Mouse (Mus musculus): ENCODE measurements around the gene Mbnl1. TPM values are rescaled to one million over a fixed set of nuclear protein-coding genes. Genes with fewer than 3 reads are reported as not detected.

Mbnl1 gene
- polyA plus RNA-seq, 1 experiment, result 39.7 TPM

- peak; percentile 42 to 87 for DNase-seq (ENCODE audit: extremely low spot score in 1 of 2, low spot score in 1 of 2)
These were observed 129.1 kb downstream of the Mbnl1 start for GRCm38 (mm10) chr3:60601686-60602085.

DNA sequence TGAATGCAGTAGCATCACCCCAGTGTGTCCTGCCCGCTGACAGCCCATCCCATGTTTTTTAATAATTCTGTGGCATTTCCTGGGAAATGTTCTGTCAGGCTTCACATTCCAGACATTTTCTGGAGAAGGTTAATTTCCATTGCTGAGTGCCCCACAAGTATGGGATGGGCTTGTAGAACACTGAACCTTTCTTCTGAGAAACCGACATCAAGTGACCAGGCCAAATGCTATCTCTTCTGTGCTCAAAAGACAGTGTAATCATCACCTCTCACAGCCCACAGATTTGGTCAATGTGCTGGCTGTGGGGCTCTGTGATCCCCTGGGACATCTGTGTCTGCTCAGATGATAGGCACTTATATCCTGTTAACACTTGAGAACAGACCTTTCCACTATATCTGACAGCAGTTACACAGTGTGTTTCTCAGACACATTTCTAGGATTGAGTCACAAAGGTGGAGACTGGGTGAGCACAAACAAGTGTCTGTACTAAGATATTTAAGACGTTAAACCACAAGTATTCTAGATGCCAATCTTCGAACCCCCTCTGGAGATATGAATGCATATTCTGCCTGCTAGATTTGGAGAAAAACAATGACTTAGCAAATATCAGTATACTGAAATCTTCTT, 130.4 kb downstream of the Mbnl1 start:
- no peak for DNase-seq (ENCODE audit: extremely low spot score in 1 of 2, low spot score in 1 of 2)

DNA sequence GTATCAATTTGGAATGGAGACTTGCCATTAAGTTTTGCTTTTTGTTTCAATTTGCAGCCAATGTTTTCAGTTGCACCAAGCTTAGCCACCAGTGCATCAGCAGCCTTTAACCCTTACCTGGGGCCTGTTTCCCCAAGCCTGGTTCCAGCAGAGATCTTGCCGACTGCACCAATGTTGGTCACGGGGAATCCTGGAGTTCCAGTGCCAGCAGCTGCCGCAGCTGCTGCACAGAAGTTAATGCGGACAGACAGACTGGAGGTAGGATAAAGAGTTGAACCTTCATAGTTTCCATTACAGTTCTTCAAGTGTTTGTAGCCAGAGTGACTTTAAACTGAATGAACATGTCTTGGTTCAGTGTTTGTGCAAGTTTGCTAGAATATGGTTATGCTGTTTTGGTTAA, 131.0 kb downstream of the Mbnl1 start:
- no peak for DNase-seq (ENCODE audit: extremely low spot score in 1 of 2, low spot score in 1 of 2)

DNA sequence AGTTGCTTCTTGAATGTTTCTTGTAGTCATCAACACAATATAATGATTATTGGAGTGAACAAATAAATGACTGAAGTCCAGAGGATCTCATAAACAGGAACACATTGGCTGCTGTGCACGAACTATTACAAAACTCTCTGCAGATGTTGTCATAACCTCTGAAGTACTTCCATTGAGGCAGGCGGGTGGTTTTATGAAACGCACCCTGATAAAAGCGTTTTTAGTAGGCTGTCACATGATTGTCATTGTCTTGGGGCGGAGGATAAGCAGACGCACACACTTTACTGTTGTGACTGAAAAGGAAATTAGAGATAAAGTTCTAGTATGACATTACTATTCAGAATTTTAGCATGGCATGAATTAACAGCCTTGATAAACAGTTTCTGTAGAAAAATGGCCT, 131.6 kb downstream of the Mbnl1 start:
- no peak for DNase-seq (ENCODE audit: extremely low spot score in 1 of 2, low spot score in 1 of 2)

DNA sequence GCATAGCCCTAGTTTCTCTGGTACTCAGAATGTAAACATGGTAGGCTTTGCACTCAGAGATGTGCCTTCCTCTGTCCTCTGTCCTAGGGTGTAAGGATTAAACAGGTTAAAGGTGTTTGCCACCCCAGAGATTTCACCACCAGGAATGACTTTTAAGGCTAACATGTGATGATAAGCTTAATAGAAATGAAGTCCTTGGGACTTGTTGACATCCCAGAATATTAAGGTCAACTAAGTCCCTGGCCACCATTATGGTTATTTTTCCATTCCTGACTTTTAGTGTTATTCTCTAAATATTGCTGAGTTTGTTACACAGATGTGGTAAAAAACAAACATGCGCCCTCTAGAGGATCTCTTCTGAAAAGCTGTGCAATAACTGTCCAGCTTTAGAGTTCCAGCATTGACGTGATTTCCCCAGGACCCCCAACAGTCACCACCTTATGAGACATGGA, 136.3 kb downstream of the Mbnl1 start:
- peak in 1 of 2 experiments; percentile 71 for DNase-seq (ENCODE audit: extremely low spot score in 1 of 2, low spot score in 1 of 2)

DNA sequence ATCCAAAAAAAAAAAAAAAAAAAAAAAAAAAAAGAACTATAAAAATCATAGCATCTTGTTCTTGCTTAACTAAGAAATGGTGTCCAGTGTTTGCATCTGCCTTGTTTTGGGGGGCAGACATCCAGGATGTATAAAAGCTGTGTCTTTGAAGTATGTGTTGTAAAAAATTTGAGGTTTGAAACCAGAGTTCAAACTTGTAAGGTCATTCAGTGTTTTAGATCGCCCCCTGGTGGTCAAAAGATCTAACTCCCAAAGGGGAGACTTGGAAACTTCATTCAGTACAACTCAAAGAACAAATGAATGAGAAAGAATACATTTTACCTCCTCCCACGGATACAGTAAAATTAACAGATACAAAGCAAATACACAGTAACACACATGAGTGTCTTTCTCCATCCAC, 139.2 kb downstream of the Mbnl1 start:
- DNase-seq (ENCODE audit: extremely low spot score in 1 of 2, low spot score in 1 of 2), result peak in 1 of 2 experiments; percentile 88

DNA sequence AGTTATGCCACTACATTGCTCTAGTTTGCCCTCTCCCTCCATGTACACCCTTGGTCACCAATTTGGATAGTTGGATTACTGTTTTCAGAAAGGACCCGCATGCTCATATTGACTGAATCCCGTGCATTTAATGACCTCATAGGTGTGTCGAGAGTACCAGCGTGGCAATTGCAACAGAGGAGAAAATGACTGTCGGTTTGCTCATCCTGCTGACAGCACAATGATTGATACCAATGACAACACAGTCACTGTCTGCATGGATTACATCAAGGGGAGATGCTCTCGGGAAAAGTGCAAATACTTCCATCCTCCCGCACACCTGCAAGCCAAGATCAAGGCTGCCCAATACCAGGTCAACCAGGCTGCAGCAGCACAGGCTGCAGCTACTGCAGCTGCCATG, 140.5 kb downstream of the Mbnl1 start:
- DNase-seq (ENCODE audit: extremely low spot score in 1 of 2, low spot score in 1 of 2), result no peak

- DNase-seq (ENCODE audit: extremely low spot score in 1 of 2, low spot score in 1 of 2), result no peak
These were observed 141.9 kb downstream of the Mbnl1 start for GRCm38 (mm10) chr3:60614516-60614915.

DNA sequence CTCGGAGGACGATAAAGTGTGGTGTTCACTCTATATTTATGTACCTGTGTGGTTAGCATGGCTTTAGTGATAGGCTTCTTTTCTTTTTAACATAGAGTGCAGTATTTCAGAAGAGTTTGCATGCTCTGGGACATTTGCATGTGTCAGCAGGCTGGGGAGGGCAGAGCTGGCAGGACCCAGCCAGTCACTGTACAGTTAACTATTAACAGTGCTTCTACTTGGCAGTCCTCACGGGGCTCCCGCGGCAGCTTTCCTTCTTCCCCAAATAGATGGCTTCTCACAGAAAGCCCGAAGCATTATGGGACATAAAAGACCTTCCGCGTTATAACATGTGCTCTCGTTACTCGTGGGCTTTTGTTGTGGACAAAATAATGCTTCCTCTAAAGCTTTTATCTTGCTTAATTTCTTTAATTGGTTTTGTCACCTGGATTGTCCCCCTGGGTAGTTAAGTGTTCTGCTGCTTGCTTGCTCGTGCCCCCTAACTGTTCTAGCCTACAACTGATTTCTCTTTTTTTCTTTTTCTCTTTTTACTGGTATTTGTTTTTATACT, 142.5 kb downstream of the Mbnl1 start:
- no peak for DNase-seq (ENCODE audit: extremely low spot score in 1 of 2, low spot score in 1 of 2)

DNA sequence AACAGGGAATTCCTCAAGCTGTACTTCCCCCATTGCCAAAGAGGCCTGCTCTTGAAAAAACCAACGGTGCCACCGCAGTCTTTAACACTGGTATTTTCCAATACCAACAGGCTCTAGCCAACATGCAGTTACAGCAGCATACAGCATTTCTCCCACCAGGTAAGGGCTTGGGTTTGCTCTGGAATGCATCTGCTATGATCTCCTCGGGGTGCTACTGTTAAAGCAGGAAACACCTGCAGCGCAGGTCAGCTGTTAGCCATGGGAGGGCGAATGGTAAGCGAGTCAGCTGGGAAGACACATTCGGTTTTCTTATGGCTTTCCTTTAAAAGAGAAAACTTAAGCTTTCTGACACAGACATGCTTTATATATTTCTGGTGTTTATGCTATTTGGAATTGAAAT, 143.0 kb downstream of the Mbnl1 start:
- no peak for DNase-seq (ENCODE audit: extremely low spot score in 1 of 2, low spot score in 1 of 2)

GRCm38 (mm10) chr3:60616147-60616546, 143.5 kb downstream of the Mbnl1 start:
- peak in 1 of 2 experiments; percentile 53 for DNase-seq (ENCODE audit: extremely low spot score in 1 of 2, low spot score in 1 of 2)

GRCm38 (mm10) chr3:60617643-60618042, 145.0 kb downstream of the Mbnl1 start:
- DNase-seq (ENCODE audit: extremely low spot score in 1 of 2, low spot score in 1 of 2), result no peak

- peak in 1 of 2 experiments; percentile 39 for DNase-seq (ENCODE audit: extremely low spot score in 1 of 2, low spot score in 1 of 2)
These were observed 147.6 kb downstream of the Mbnl1 start for GRCm38 (mm10) chr3:60620236-60620635.

DNA sequence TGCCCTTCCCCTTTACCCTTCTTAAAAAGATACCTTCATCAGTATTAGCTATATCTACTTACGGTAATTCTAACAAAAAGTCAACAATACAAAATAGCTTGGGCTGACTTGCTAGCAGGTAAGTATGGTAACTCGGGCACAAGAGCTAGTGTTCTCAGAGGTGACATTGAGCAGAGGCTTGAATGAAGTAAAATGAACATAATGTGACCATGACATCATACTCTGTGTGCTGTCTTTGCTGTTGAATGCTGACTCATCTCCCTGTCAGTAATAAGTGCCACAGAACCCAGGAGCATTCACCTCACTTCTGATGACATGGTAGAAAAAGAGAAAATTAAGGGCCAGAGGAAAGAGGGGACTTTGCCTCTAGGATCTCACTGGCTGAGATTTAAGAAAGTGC, 158.6 kb downstream of the Mbnl1 start:
- no peak for DNase-seq (ENCODE audit: extremely low spot score in 1 of 2, low spot score in 1 of 2)

GRCm38 (mm10) chr3:60631754-60632153, 159.1 kb downstream of the Mbnl1 start:
- DNase-seq (ENCODE audit: extremely low spot score in 1 of 2, low spot score in 1 of 2), result no peak

DNA sequence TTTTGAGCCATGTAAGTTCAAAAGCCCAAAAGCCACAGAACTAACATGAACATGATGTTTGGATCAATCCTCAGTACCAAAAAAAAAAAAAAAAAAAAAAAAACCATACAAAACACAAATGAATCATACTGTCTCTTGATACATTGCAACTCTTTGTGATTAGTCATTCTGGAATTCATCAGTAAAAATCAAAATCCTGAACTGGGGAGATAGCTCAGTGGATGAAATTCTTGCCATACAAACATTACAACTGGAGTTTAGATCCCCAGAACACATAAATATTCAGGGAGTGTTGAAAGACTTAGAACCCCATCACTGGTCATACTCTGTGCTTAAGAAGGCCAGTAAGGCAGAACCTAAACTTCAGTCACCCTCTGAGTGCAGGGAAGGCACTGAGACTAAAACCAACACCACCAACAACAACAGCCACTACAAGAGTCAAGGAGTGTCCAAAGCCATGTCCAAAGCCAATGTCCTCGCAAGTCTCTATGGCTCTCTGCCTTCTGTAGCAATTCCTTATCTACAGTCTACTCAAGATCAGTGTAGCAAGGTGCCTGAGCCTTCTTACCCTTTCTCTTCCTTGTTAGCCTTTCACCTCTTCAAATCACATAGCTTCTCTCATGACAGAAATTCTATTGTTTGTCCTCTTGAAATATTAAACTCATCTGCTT, 160.3 kb downstream of the Mbnl1 start:
- no peak for DNase-seq (ENCODE audit: extremely low spot score in 1 of 2, low spot score in 1 of 2)

DNA sequence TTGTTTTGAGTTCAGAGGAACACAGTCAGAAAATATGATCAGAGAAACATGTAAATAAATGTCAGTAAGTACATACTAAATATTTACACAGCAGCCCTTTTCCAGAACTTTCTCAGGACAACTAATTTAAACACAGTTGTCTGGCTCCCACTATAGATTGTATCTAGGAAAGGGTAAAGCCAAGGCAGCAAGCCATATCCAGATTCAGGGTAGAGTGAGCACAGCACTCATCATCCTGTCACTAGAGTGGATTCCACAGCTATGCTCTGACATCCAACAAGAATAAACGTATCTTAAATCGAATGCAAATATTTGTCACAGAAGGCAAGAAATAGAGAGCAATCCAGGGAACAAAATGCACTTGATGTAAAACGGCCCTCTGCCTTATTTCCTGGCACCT, 165.9 kb downstream of the Mbnl1 start:
- DNase-seq (ENCODE audit: extremely low spot score in 1 of 2, low spot score in 1 of 2), result no peak

- DNase-seq (ENCODE audit: extremely low spot score in 1 of 2, low spot score in 1 of 2), result no peak
These were observed 166.5 kb downstream of the Mbnl1 start for GRCm38 (mm10) chr3:60639135-60639534.

DNA sequence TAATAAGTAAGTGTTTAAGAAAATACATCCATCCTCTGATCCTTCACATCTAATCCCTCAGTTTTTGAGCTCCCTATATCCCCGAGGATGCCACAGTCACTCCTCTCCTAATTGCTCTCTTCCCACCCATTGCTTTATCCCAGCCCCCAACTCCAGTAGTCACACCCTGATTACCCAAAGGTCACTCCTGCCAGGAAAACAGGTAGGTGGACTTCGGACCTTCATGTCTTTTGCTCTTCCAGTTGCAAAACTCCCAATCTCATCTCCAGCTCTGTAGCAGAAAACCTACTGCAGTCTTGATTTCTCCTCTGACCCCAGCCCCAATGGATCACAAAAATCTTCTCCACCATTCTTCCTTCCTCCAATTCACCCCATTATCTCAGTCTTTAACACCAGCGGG, 169.6 kb downstream of the Mbnl1 start:
- no peak for DNase-seq (ENCODE audit: extremely low spot score in 1 of 2, low spot score in 1 of 2)

- no peak for DNase-seq (ENCODE audit: extremely low spot score in 1 of 2, low spot score in 1 of 2)
These were observed 172.9 kb downstream of the Mbnl1 start for GRCm38 (mm10) chr3:60645531-60645930.

DNA sequence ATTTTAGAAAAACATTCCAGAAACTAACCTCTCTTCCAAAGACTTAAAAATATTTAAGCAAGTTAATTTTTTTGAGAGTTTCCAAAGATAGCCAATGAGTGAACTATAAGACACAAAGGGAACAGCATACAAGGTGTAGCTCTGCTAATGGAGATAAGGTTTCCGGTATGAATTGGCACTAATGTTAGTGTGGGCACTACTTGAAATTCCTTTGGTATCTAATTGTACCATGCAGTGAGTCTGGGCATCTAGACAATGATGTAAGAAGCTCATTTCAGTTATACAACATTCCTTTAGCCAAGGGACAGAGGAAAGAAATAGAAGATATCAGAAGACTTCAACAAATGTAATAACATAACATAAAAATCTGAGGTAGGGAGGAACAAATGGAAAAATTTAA, 175.7 kb downstream of the Mbnl1 start:
- no peak for DNase-seq (ENCODE audit: extremely low spot score in 1 of 2, low spot score in 1 of 2)

DNA sequence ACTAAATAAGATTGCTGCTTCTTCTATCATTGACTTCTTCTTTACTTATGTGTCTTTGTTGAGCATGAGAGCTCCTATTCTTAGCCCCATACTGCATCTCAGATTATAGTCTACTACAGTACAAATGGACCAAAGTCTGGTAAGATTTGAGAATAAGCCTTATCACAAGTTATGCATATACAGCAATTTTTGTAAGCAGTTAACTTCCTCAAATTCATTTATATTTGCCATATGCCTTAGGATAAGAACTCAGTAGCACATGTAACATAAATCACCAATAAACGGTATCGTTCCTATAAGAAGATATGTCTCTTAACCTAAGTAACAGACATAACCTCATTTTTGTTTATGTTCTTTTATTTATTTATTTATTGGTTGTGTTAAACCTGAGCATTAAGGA, 188.1 kb downstream of the Mbnl1 start:
- DNase-seq (ENCODE audit: extremely low spot score in 1 of 2, low spot score in 1 of 2), result no peak

Data from frontal cortex, adult 2 months (tissue).